Mouse (Mus musculus): ENCODE data around the gene Gnat1.

Gnat1 gene

DNA sequence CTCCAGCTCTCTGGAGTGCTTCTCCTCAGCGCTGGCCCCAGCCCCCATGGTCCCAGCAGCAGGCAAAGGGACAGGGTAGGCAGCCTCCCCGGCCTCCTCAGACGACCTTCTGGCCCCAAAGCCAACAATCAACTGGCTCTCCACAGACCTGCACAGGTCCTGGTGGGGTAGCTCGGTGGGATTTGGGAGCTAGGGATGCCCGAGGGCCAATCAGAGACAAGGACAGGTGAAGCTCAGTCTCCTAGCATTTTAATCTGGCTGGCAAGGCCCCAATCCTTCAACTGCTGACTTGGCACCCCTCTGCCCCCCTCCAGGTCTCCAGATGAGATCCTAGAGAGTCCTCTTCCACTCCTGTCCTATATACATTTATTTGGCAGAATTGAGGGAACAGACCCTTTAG lies at the start of gene Gnat1:
Gnat1 (minus strand) TSS at position 212 of the 400 bp plus-strand sequence.
- no peak for DNase-seq

DNA sequence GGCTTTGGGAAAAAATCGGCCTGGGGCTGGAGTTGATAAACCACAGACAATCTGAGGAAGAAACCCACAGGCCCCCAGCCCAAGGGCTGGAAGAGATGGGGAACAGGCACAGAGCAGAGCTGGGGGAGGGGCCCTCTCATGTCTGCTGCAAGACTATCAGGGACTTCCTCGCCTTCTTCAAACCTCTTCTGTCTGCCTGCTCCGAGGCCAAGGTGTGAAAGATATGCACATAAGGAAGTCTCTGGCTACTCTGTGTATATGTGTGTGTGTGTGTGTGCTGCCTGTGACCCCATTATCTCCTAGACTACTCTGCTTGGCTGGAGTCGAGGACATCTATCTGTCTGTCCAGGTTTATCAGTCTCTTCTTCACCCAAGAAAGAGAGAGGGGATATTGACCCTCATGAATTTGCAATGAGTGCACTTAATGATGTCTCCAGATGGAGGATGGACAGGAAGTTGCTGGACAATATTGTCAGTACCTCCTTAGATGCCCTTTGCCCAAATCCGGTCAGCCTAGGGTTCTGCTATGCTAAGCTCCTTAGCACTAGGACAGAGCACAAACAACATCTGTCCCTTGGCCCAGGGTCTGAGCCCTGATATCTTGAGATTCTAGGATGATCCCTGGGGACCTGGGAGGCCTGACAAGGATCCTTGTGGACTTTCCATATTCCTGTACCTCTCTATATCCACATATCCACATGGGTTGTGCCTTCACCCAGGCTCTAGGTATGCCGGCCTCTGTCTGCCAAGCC lies 49.6 kb upstream of the Gnat1 start:
- no peak for DNase-seq

DNA sequence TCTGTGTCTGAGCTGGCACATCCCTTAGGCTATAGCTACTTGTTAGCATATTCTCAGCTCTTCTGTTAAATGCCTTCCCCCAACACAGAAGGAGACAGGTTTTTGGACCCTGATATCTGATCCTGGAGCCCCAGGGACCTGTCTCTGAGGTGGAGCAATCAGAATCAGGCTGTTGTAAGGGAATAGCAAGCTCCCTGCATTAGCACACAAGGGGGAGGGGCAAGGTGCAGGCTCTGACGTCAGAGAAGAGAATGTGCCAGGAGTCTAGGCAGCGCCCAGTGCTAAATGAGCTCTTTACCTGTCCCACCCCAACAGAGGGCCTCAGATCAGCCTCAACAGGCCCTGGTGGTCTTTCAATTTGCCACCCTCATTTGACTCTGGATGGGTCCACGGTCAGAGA lies 47.5 kb upstream of the Gnat1 start:
- DNase-seq: no peak

DNA sequence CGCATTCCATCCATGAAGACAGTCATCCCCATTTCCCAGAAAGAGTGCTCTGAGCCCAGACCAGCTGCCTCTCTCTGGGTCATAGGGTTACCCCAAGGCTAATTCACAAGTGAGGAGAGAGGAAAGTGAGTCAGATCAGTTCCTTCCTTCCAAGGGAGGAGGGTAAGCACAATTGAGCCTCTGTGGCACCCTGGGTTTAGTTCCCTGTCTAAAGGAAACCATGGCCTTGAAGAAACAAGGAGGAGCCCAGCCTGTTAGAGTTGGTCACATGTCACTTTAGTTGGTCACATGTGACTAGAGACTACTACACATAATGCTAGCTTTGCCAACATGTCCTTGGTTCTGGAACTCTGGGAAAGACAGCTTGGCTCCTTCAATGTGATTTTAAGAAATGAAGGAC lies 45.3 kb upstream of the Gnat1 start:
- no peak for DNase-seq

DNA sequence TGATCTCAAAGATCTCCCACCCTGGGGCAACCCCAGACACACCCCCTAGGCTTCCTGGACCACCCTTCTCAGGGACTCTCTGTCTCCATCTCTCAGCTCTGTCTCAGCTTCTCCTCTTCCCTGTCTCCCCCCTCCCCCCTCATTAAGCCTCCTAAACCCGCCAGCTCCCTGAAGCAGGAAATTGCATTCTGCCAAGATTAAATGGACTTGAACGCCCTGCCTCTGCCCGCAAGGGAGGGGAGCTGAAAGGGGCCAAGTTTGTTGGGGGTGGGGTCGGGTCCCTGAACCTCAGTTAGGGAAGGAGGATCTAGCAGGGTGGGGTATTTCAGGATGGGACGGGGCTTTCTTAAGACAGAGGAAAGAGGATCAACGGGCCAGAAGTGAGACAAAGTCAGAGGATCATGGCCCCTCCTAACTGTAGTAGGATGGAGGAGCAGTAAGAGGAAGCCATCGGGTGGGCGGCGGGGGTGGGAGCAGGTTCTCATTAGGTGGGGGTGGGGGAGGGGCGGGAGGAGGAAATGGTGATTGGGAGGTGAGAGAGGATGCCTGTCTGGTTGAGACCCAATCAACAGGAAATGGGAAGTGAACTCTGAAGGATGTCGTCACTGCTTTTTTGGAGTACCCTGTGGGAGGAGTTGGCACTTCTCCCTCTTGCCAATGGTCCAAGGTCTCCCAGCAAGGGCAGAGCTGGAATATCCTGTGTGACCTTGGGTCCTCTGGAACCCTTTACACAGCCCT lies 44.5 kb upstream of the Gnat1 start:
- DNase-seq: peak in 1 of 2 experiments; percentile 29

DNA sequence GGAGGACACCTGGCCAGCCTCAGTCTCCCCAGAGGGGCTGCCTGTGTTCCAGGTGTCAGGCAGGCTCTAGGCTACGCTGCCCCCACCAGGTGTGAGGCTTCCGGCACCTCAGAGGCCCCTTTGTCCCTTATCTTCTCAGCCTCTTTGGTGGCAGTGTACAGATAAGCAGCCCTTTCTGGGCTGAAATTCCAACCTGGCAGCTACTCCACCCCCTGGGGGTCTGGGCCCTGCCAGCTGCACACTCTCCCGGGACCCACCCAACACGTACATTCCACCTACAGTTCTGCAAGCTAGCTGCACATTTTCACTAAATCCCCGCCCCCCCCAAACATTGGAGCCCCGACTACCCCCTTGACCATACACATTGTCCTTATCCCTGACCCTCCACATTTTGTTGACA lies 43.8 kb upstream of the Gnat1 start:
- DNase-seq: peak in 1 of 2 experiments; percentile 24

DNA sequence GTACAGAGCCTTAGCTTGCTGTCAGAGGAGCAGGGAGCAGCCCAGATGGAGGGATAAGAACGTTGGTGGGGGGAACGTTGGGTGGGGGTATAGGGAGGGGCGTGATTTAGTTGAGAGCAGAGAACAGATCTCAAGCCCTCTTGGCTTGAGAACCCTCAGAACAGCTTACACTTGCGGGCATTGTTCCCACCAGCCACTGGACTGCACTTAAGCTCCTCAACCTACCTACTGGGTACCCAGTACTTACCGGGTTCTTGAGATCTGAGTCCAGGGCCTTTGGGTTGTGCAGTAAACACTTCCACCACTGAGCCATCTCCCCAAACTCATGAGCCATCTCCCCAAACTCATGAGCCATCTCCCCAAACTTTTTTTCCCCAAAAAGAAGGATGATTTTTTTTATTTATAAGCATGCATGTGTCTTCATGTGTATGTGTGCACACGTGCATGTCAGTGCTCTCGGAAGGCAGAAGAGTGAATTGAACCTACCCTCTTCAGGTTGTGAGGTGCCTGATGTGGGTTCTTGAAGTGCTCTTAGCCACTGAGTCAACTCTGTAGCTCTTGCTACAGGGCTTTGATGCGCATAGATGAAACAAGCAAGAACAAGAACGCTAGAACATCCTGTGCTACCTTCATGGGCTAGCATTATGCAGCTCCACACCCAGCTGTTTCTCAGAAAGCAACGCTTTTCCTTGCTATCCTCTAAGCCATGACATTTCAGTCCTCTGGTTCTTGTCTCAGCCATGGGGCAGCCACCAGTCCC lies 39.4 kb upstream of the Gnat1 start:
- peak in 1 of 2 experiments; percentile 28 for DNase-seq

DNA sequence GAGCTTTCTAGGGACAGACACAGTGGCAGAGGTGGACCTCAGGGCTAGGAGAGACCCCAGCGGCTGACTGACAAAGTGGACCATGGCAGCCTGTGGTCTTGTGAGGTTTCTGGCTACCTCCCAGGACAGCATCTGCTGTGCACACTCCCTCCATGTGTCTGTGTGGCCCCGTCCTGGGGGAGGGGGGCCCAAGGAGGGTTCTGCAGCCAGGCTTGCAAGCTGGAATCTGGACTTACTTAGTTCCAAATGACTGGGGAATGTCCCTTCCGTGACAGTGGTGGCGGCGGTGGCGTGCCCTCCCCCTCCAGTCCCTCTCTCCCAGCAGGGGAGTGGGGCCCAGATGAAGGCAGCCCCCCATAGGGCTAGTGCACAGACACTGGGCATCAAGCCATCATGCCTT lies 37.4 kb upstream of the Gnat1 start:
- DNase-seq: no peak

DNA sequence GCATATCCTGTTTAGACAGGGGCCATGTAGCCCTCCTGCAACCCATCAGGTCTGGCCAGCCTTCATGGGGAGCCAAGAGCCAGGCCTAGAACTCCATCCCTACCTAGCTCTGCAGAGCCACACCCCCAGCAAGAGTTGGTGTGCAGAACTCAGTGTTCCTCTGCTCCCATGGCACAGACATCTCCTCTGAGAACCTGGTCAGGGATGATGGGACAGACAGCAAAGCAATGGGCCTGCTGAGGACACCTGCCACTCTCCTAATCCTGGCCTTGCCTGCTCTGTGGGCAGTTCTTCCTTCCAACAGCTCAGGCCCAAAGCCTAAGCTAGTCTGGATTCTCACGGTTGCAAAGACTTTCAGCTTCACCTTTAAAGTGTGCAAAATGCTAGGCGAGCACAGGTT lies 36.1 kb upstream of the Gnat1 start:
- DNase-seq: no peak

DNA sequence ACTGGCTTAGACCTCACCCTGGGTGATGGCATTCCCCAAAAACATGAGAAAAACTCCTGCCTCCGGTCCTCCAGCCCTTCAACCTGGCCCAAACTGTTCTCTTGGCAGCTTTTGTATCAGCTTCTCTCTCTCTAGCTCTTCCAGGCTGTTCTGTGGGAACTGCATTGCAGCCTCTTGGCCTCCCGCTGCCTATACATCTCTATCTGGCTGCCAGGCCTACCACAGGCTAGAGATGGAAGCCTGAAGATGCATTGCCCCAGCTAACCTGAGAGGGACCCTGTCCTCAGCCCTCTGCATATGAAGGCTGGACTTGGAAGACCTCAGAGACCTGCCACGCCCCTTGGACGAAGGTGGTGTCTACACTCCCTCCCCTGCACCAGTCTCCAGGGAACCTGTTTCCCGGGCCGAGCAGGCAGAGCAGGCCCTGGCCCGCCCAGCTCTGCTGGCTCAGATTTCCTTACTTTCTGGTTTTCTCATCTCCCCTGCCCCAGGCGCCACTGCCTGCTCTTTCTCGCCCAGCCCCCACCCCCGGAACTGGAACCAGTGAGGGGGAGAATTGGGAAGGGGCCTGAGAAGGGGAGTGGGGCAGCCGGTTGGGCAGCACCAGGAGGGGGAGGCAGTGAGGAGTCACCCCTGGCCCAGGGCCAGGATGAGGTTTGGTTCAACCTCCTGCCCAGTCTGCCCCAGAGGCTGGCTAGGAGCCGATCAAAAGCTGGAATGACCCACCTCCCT lies 34.9 kb upstream of the Gnat1 start:
- no peak for DNase-seq

DNA sequence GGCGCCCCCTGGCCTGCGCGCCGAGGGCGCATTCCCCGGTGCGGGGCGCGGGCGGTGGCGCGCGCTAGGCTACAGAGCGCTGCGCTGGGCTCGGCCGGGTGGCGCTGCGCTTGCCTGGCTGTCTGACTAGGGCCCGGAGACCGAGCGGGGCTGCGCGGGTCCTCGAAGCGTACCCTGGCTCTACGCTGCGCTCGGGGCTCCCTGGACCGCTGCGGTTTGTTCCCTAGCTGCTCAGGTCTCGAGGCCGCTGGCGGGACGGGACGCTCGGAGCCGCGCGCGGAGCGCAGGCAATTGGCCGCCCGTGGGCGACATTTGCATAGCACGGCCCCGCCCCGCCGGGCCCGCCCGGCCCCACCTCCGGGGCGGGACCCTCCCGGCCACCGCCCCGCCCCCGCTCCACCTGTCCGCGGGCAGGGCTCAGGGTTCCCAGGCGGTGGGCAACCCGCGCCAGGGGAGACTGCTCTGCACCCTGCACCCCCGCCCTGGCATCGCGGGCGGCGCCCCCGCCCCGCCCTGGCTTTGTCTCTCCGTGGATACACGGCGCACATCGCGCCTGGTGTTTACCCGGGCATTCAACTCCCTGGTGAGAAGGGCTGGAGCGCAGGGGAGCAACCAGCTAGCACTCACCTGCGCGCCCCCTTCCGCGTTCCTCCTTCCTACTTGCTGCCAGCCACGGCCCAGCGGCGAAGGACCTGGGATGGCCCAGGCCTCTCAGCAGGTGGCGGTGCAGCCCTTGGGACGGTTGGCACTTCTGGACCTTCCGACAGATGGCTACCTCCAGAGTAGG lies 30.4 kb upstream of the Gnat1 start, which contains the start of gene Sema3f:
Sema3f (minus strand) TSS at position 779 of the 787 bp plus-strand sequence.
- DNase-seq: peak; percentile 84 to 88

DNA sequence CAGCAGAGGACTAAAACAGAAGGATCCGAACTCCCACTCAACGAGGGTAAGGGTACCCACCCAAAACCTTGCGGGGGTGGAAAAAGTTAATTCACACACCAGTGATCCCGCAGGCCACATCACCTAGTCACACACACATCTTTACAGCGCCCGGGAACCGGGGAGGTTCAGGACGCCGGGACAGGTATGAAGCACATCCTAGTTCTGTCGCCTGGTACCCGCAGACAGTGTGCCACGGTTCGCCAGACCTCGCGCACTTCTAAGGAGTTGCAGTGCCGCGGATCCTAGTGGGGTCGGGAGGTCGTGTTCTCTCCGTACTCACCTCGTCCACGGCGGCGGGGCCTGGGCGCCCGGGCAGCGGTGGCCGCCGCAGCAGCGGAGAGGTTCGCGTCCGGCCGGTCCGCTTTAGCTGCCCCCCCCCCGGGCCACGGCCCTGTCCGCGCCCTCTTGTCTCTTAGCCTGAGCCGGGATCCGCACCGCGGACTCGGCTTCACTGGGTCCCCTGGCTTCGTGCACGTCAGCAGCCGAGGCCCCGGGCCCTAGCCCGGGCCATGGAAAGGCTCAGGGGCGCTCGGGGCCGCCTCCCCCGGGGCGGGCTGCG lies 29.7 kb upstream of the Gnat1 start:
- DNase-seq: no peak

DNA sequence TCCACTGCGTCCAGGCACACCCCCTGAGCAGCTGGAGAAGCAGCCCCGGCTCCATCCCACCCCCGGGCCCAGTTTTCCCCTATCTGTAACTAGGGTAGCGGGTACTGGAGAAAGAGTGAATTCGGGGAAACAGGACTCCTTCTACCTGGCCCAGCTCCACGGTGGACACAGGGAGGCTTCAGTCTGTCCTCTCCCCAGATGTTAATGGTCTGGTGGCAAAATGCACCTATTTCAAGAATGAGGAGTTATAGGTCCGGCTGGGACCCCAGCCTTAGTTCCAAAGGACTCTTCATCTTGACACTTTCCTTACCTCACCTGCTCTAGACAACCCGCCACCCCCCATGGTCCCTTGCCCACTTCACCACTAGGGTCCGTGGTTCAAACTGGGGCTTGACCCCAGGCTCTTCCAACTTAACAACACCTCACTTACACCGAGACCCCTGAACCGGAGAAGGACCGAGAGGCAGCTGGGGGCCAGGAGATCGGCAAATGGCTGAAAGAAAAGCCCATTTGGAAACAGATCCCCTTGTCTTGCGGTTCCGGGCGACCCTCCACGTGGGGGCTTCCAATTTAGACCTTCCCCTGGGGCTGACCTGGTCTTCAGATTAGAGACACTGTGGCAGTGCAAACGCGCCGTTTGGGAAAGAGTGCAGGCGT lies 29.1 kb upstream of the Gnat1 start:
- no peak for DNase-seq

DNA sequence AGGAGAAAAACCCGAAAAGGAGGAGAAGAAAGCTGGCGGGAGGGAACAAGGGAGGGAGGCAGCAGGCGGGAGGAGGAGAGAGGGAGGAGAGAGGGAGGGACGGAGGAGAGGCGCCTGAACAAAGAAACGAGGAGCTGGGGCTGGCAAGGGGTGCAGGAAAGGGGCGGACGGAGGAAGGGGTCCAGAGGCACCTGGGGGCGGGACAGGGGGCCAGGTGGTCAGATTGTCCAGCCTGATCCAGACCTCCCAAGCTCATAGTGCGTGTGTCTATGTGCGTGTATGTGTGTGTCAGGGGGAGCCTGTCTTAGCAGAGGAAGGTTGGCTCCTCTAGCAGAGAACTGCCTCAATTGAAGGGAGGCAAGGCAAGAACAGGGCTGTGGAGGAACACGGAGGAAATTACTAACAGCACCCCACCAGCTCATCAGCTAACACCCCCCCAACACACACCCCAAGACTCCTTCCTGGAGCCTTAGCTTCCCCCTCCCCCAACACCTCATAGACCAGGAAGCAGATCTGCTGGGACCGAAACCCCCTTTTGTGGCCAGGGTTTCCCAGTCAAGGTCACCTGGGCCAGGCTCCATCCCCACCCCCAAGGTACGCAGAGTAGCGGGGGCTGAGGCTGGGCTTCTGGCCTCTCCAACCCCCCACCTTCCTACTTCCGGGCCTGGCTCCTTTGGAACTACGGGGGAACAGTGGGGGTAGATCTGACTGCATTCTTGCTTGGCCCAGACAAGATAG lies 28.4 kb upstream of the Gnat1 start:
- no peak for DNase-seq

DNA sequence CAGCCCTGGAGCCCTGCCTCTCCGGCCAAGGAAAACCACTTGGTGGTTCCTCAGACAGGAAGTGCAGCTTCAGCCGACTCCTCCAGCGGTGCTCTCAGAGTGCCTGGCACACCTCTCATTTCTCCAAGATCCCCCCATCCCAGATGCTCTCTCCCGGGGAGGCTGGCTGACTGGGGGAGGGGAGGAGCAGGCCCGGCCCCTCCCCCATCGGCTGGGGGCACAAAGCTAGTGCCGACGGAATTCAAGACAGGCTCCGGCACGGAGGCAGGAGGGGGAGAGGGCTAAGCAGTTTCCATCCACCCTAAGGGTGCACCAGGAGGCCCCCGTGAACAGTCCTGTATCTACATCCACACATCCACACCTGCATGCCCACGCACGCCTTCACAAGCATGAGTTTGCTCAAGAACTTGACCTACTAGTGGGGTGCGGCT lies 27.3 kb upstream of the Gnat1 start:
- DNase-seq: no peak

DNA sequence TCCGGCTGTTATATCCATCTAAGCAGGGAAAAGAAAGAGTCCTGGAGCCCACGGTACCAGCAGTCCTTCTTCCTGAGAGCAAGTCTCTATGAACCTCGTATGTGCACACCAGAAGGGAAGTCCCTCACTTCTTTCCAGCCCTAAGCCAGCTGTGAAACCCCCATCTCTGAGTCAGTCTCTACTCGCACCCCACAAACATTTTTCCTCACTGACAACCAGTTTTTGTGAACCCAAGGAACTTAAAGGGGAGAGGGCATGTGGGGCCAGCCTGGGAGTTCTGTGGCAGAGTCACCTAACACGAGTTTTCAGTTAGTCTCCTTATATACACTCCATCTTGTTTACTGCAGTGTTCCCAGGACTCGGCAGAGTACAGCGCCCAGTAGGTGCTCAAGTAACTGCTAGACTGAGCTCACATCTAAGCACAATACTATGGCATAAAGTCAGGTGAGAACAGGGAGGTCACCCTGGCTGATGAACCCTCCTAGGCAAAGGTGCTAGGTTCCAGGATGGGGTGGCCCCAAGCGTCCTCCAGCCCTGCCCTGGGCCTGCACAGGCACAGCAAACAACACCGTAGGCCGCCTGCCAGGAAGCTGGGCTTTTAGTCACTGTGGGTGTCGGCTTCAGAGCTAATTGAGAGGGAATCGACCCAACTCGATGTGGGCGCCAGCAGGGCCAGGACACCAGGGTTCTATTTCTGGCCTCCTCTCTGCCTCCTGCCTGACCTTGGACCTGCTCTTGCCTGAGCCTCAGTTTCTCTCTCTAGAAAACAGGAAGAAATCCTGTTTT lies 24.0 kb upstream of the Gnat1 start:
- no peak for DNase-seq

DNA sequence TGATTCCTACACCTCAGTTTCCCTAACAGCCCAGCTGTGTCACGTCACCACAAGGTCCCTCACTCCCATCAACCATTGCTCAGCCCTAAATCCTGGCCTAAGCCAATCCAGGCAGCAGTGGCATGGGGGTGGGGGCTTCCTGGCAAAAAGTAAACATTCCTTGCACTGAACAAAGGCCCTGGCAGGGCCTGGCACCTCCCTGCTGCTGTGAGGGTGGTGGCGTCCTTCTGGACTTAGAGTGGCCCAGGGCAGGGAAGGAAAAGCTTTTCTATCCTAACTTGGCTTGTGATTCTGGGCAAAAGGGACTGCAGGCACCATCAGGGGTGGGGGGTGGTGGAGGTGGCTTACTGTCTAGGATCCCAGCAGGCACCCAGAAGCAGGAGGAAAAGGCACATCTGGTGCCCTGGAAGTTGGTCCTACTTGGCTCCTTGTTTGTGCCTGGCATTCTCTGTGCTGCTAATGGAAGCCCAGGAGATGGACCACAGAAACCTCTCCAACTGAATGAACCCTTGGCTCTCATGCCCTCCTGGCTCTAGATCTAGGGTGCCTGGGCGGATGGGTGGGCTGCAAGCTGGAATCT lies 23.2 kb upstream of the Gnat1 start:
- no peak for DNase-seq

DNA sequence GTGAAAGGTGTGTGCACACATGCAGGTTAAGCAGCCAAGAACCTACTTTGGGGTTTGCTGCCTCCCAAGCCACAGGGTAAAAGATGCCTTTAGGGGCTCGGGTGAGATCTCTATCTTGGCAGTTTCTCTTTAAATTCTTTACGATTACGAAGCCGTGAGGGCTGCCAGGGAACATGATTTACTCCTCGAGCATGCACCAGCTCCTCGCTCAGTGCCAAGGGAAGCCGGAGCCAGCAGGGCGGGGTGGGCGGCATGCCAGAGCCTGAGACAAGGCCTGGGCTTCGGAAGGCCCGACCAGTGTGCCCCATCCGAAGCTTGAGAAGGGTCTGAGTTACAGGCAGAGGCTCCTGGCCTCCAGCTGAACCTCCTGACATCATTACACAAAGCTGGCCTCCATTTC lies 22.1 kb upstream of the Gnat1 start:
- DNase-seq: no peak

DNA sequence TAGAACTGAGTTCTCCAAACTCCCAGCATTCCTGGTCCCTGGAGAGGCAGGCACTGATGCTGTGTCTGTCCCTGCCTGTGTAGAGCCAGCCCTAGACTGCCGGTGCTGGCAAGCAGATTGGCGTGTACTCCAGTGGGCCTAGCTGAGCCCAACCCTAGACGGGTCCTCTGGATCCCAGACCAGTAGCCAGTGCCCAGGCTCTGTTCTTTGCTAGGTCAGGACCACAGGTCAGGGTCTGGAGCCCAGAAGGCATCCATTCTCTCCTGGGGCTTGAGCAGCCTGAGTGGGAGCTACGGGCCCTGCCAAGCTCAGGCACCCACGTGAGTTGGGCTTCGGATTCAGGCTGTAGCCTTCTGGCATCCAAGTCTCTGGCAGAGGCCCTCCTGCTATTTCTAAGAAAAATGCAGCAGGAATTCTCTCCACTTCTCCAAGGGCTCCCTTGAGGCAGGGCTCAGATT lies 20.6 kb upstream of the Gnat1 start:
- no peak for DNase-seq
